Mouse (Mus musculus) adipocyte (in vitro differentiated cells): ENCODE results near the gene Foxg1.

Experiments
- DNase-seq: peaks from one replicate; pipeline ENCODE4 v3.0.0-alpha.2; 2016; ENCODE audit warnings: low spot score

The Foxg1 gene

DNA sequence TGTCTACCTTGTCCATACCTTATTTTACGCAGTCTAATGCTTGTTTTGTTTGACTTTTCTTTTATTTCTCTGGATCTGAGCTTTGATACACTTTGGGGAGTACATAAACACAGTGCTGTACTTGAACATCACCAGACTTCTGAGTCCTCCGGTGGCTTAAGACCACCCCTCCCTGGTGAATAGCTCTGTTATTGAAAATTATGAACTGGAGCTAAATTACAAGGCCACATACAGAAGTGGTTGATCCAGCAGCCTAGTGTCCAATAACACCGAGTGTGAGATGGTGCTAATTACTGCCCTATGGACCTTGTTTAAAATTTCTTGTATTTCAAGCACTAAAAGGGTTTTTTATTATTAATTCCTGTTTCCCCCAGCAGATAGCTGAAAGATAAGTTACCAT is 35.5 kb downstream of the Foxg1 start:
- no peak for DNase-seq
